Mouse (Mus musculus): ENCODE data around the gene Gm21822. TPM values are rescaled to one million over a fixed set of nuclear protein-coding genes. Genes with fewer than 3 reads are reported as not detected.
"Not testable (repeated sequence)": the region's sequence is repeated elsewhere in the genome, so short reads cannot be mapped to it uniquely, and the experiment has no call there.

Gm21822 gene
- polyA plus RNA-seq (2015; fragmentation: Nextera tagmentation; extraction: Ambion mirVana): not detected in 2 replicates

DNA sequence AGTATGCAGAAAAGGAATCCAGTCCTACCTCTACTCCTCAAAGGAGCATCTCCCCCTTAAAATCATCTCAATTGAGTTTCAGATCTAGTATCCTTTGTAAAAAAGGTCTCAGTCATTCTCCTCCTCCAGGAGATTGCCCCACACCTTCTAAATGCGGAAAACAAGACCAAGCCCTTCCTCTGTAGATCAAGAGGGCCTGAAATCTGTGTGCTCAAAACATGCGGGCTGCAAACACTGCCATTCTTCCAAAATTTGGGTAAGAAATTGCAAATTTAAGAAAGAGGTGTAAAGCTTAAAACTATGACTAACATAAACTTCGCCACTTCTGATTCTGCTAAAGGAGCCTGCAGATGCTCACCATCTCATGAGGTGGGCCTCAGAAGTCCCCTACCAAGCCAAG, at the start of gene Gm21822:
TSS of gene Gm21822 (plus strand) at position 301 of the 400 bp plus-strand sequence.
- H3K27me3 ChIP-seq; H3K4me1 ChIP-seq (replicated peaks); H3K4me2 ChIP-seq (replicated peaks); H3K9me3 ChIP-seq; H3K36me3 ChIP-seq; H3K27ac ChIP-seq; ATAC-seq; H3K4me3 ChIP-seq (replicated peaks); H3K9ac ChIP-seq (replicated peaks): not testable (repeated sequence)
- no CpG with 5 or more reads among the region's 3 CpGs for WGBS

All from midbrain, embryonic 13.5 days (tissue).